Mouse (Mus musculus) heart, postnatal 0 days (tissue): Measurements from ENCODE around the gene Col6a3.

Source experiments
- CTCF ChIP-seq: IDR thresholded peaks from 2 replicates; pipeline ENCODE4 v1.5.1; 2016; ENCODE audit warnings: antibody characterized with exemption, control low read depth, low read depth
- EP300 ChIP-seq: IDR thresholded peaks from 2 replicates; pipeline ENCODE4 v1.6.1; 2016; ENCODE audit warnings: antibody characterized with exemption, low read depth

GRCm38 (mm10) chr1:90718826-90719550, 124.8 kb downstream of the Col6a3 start:
- no peak for TF ChIP-seq CTCF
- no peak for TF ChIP-seq EP300
